In the genomic region with DNA sequence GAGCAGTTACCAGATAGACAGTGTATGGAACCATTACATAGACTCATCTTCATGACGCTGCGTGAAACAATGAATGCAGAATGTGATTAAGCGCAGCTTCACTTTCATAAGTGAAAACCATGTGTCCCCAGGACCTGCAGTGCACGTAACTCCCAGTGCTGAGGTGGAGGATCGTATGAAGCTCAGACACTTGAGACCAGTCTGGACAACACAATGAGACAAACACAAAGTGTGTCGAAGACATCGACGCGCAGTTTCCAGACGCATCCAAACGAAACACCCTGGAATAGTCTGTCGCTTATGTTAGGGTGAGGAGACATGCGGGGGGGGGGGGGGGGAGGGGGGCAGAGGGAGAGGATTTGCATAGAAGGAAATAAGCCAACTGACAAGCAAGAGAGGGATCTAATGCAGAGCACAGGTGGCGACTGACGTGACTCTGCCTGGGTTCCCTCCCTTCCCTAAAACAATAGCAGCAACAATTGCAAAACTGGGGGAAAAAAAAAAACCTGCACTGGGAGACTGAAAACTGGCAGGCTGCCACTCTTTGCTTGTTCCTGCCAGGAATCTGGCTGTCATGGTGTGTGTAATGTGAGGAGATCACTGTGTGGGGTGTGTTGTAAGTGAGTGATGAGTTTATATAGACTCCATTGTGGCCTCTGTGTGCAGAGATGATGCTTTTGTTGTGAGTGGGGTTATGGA, we compare ENCODE assay signal across 8 mouse cellular contexts. TPM values are rescaled to one million over a fixed set of nuclear protein-coding genes. Genes with fewer than 3 reads are reported as not detected.
DNase-seq lines count a peak whose midpoint lies in the region; ATAC-seq and TF ChIP-seq lines count a peak whose summit lies in the region.
"Had no signal": no experiment of that assay in that cellular context is flagged by ENCODE, and none has a peak within 500 bp of the region (broad histone marks: within the 10 kb centered on the region; RNA-seq: fewer than 3 reads in every experiment).

No protein-coding gene starts in this region.

- 70% methylated on average over 14 of the region's 15 CpGs for WGBS in neural tube, embryonic 13.5 days
- WGBS in heart, adult 2 months = 30% methylated on average over 15 of the region's 15 CpGs

- no peak overlapping the region for H3K4me3 ChIP-seq in neural tube, embryonic 13.5 days
- H3K4me3 ChIP-seq in heart, adult 2 months = peak overlapping the region; percentile 33; the same call in 1 of the 2 replicates
- peak overlapping the region; percentile 40 for H3K4me3 ChIP-seq in layer of hippocampus, adult 2 months
- H3K4me3 ChIP-seq: neural tube, embryonic 12.5 days had no signal

- H3K4me2 ChIP-seq in neural tube, embryonic 13.5 days = no peak overlapping the region
- H3K4me2 ChIP-seq: neural tube, embryonic 12.5 days had no signal

- H3K27ac ChIP-seq in neural tube, embryonic 13.5 days (replicated peaks) = 0 out of 2 replicates have a peak overlapping the region, but pooled peaks have one; percentile 7
- H3K27ac ChIP-seq in heart, adult 2 months = no peak overlapping the region; the same call in 1 of the 2 replicates
- peak overlapping the region; percentile 43; the same call in 1 of the 2 replicates for H3K27ac ChIP-seq in layer of hippocampus, adult 2 months
- H3K27ac ChIP-seq: neural tube, embryonic 12.5 days had no signal

- no peaks in the 10 kb centered on the region for H3K79me2 ChIP-seq in heart, adult 2 months (replicated peaks; ENCODE audit: control insufficient read depth, insufficient read depth, low read length)

- TF ChIP-seq POLR2A in heart, adult 2 months (IDR thresholded peaks at IDR 0.05; ENCODE audit: insufficient read depth, low read depth, low read length) = 0 out of 2 replicates have a peak, but pooled peaks have one; percentile 24

- intact Hi-C loops in heart, adult 2 months (cut with DNase I) = loop anchor here (2.0 kb wide), 1 partner anchor 39 kb away; a partner anchor contains a TSS

- H3K9ac ChIP-seq in neural tube, embryonic 13.5 days = no peak overlapping the region
- peak overlapping the region; percentile 28; the same call in 1 of the 2 replicates for H3K9ac ChIP-seq in heart, adult 2 months (ENCODE audit: low read depth, low read length)
- H3K9ac ChIP-seq: neural tube, embryonic 12.5 days had no signal

- TF ChIP-seq CTCF in heart, adult 2 months (IDR thresholded peaks at IDR 0.05) = no peak
- TF ChIP-seq CTCF in layer of hippocampus, adult 2 months (conservative IDR thresholded peaks at IDR 0.05) = no peak

- no peak for ATAC-seq in neural tube, embryonic 13.5 days (ENCODE audit: low read depth)

- H3K4me1 ChIP-seq in neural tube, embryonic 13.5 days (replicated peaks) = peaks cover 12% of the 10 kb centered on the region
- peaks cover 3% of the 10 kb centered on the region; the same call in 1 of the 2 replicates for H3K4me1 ChIP-seq in heart, adult 2 months (ENCODE audit: control insufficient read depth, insufficient read depth, low read length)

- no peak for DNase-seq in neural tube, embryonic 10.5 days (ENCODE audit: extremely low spot score, low spot score)
- DNase-seq in cerebellum, adult 9-11 months = peak; percentile 39
- DNase-seq in heart, adult 2 months = peak; percentile 68 to 78
- peak; percentile 58 to 68 for DNase-seq in layer of hippocampus, adult 2 months (ENCODE audit: low spot score in 2 of 2)
- DNase-seq in right cerebral cortex, postnatal 36 days (ENCODE audit: low spot score in 2 of 2) = peak; percentile 3 to 4
- no peak for DNase-seq in thymus, postnatal 14 days

- H3K9me3 ChIP-seq in neural tube, embryonic 13.5 days = no peaks in the 10 kb centered on the region
- H3K9me3 ChIP-seq: neural tube, embryonic 12.5 days had no signal

- no peaks in the 10 kb centered on the region for H3K27me3 ChIP-seq in neural tube, embryonic 13.5 days
- no peaks in the 10 kb centered on the region for H3K27me3 ChIP-seq in heart, adult 2 months (ENCODE audit: control insufficient read depth, insufficient read depth, low read length)
- H3K27me3 ChIP-seq: neural tube, embryonic 12.5 days had no signal

- TF ChIP-seq EP300 in heart, adult 2 months (IDR thresholded peaks at IDR 0.05; ENCODE audit: insufficient read depth, low read depth, low read length) = peak; percentile 74; the same call in 1 of the 2 replicates

- H3K36me3 ChIP-seq in neural tube, embryonic 13.5 days = no peaks in the 10 kb centered on the region
- H3K36me3 ChIP-seq in heart, adult 2 months (ENCODE audit: control insufficient read depth, insufficient read depth, low read length) = no peaks in the 10 kb centered on the region
- H3K36me3 ChIP-seq: neural tube, embryonic 12.5 days had no signal

RNA-seq across cellular contexts. Expression of a gene that starts 40.3 kb away (rescaled TPM):
- 45.1 and 46.6 TPM in 2 replicates for polyA plus RNA-seq in neural tube, embryonic 13.5 days (2015; fragmentation: Nextera tagmentation; extraction: Ambion mirVana)
- total RNA-seq in heart, adult 2 months (2021) = 10 to 100 TPM; 40.4 to 46.1 TPM
- 11.0 and 25.0 TPM in 2 replicates for polyA plus RNA-seq in heart, adult 2 months (2012; rRNA removed)
- 10 to 100 TPM; 74.2 to 76.0 TPM for total RNA-seq in layer of hippocampus, adult 2 months (2021)

Comparison
In these comparisons a context has a peak if more than half of its experiments do, and no peak if none do; other contexts are left out.
1. DNase-seq: peak in cerebellum, adult 9-11 months (single experiment), heart, adult 2 months (2 of 2), layer of hippocampus, adult 2 months (2 of 2) and right cerebral cortex, postnatal 36 days (2 of 2); none in neural tube, embryonic 10.5 days (single experiment) and thymus, postnatal 14 days (single experiment).